Mouse (Mus musculus) hematopoietic stem cell, adult 5-6 weeks (primary cell): ENCODE measurements around the gene Megf11. TPM values are rescaled to one million over a fixed set of nuclear protein-coding genes. Genes with fewer than 3 reads are reported as not detected.

Source experiments
- ATAC-seq, 2 experiments: fragments of 125-278 bp in 1 of 2; replicated peaks in 1 of 2; 2 replicates each; pipeline ENCODE4 v1.8.0; 2016 to 2017; ENCODE audit warnings: inconsistent platforms in 2 of 2, mild to moderate bottlenecking in 2 of 2, moderate number of reproducible peaks in 2 of 2, low read depth in 1 of 2, moderate TSS enrichment in 1 of 2; ENCODE audit not compliant: low FRiP score in 2 of 2, poor library complexity in 2 of 2, severe bottlenecking in 2 of 2, insufficient read depth in 1 of 2, low TSS enrichment in 1 of 2
- total RNA-seq: library from RNA; stranded (forward); fragments of 172-1452, 232-1000 nt; gene quantifications from 2 replicates; pipeline ENCODE4 v1.2.3, GENCODE M21; 2017

Gene Megf11
- total RNA-seq, 1 experiment from 2014 or later, result not detected

- peak; percentile 40 to 59; a peak in 2 of 4 replicates for ATAC-seq
Observed at GRCm38 (mm10) chr9:64671341-64672319, 286.2 kb downstream of the Megf11 start.

GRCm38 (mm10) chr9:64687122-64688014 lies 301.9 kb downstream of the Megf11 start:
- ATAC-seq, result no peak

- no peak for ATAC-seq
Observed at GRCm38 (mm10) chr9:64688015-64688394, 302.6 kb downstream of the Megf11 start.

GRCm38 (mm10) chr9:64690771-64691170 lies 305.3 kb downstream of the Megf11 start:
- no peak for ATAC-seq

- ATAC-seq, result peak; percentile 75 to 79
Observed at GRCm38 (mm10) chr9:64691176-64691575, 305.8 kb downstream of the Megf11 start.

GRCm38 (mm10) chr9:64693094-64693493 lies 307.7 kb downstream of the Megf11 start:
- no peak for ATAC-seq

GRCm38 (mm10) chr9:64695266-64695665 lies 309.8 kb downstream of the Megf11 start:
- no peak for ATAC-seq

GRCm38 (mm10) chr9:64696404-64696803 lies 311.0 kb downstream of the Megf11 start:
- no peak for ATAC-seq

GRCm38 (mm10) chr9:64697006-64697405 lies 311.6 kb downstream of the Megf11 start:
- no peak for ATAC-seq

GRCm38 (mm10) chr9:64697677-64698076 lies 312.3 kb downstream of the Megf11 start:
- ATAC-seq, result no peak

- ATAC-seq, result no peak
Observed at GRCm38 (mm10) chr9:64698586-64698985, 313.2 kb downstream of the Megf11 start.

- no peak for ATAC-seq
Observed at GRCm38 (mm10) chr9:64700451-64701311, 315.3 kb downstream of the Megf11 start.

- no peak for ATAC-seq
Observed at GRCm38 (mm10) chr9:64701651-64702050, 316.2 kb downstream of the Megf11 start.

- ATAC-seq, result no peak
Observed at GRCm38 (mm10) chr9:64702391-64702790, 317.0 kb downstream of the Megf11 start.

- peak; percentile 96 to 98 for ATAC-seq
Observed at GRCm38 (mm10) chr9:64702937-64703336, 317.5 kb downstream of the Megf11 start.

GRCm38 (mm10) chr9:64703420-64703965 lies 318.1 kb downstream of the Megf11 start:
- no peak for ATAC-seq
